Comparison of ENCODE assay signal across 14 mouse cellular contexts in genomic region chr16:32510399-32511337, GRCm38 (mm10). TPM values are rescaled to one million over a fixed set of nuclear protein-coding genes. Genes with fewer than 3 reads are reported as not detected.
DNase-seq lines count a peak whose midpoint lies in the region; ATAC-seq and TF ChIP-seq lines count a peak whose summit lies in the region.
"Had no signal": no experiment of that assay in that cellular context is flagged by ENCODE, and none has a peak within 500 bp of the region (broad histone marks: within the 10 kb centered on the region; RNA-seq: fewer than 3 reads in every experiment).

No protein-coding gene starts in this region.

- ATAC-seq in heart, embryonic 15.5 days (replicated peaks; ENCODE audit: insufficient number of reproducible peaks, insufficient read depth, low FRiP score, low read depth) = no peak
- no peak for ATAC-seq in midbrain, embryonic 13.5 days
- ATAC-seq in midbrain, embryonic 14.5 days (ENCODE audit: low FRiP score, low TSS enrichment) = no peak
- no peak for ATAC-seq in liver, postnatal 0 days
- ATAC-seq: forebrain, embryonic 14.5 days had no signal

- no peak overlapping the region for H3K4me2 ChIP-seq in heart, embryonic 15.5 days
- no peak overlapping the region for H3K4me2 ChIP-seq in midbrain, embryonic 13.5 days (replicated peaks)
- H3K4me2 ChIP-seq in midbrain, embryonic 14.5 days (ENCODE audit: low read length) = no peak overlapping the region
- peak overlapping the region; percentile 66 for H3K4me2 ChIP-seq in liver, postnatal 0 days (ENCODE audit: low read depth, low read length)

- 67% methylated on average over 18 of the region's 18 CpGs for WGBS in heart, embryonic 15.5 days
- 69% methylated on average over 18 of the region's 18 CpGs for WGBS in midbrain, embryonic 13.5 days
- WGBS in midbrain, embryonic 14.5 days = 73% methylated on average over 18 of the region's 18 CpGs
- WGBS in liver, postnatal 0 days (ENCODE audit: insufficient replicate concordance) = 57% methylated on average over 18 of the region's 18 CpGs

- DNase-seq in heart, postnatal 14 days = no peak
- no peak for DNase-seq in midbrain, embryonic 14.5 days
- DNase-seq in c-Kit-positive CD71-positive TER-119-positive erythroid progenitor cells, embryonic 14.5 days (ENCODE audit: low spot score) = peak; percentile 72
- no peak for DNase-seq in liver, postnatal 0 days
- DNase-seq in thymus, postnatal 25 days = no peak
- DNase-seq in thymus, postnatal 14 days = no peak
- DNase-seq: adrenal gland, postnatal 25 days; kidney, postnatal 10 days had no signal

- peak overlapping the region; percentile 83 for H3K27ac ChIP-seq in heart, embryonic 15.5 days
- peak overlapping the region; percentile 14; the same call in 1 of the 2 replicates for H3K27ac ChIP-seq in midbrain, embryonic 13.5 days
- H3K27ac ChIP-seq in midbrain, embryonic 14.5 days (replicated peaks; ENCODE audit: low read depth, low read length) = no peak overlapping the region
- peak overlapping the region; percentile 98 for H3K27ac ChIP-seq in liver, postnatal 0 days (ENCODE audit: low read depth)

- H3K4me3 ChIP-seq in heart, embryonic 15.5 days = no peak overlapping the region
- no peak overlapping the region for H3K4me3 ChIP-seq in midbrain, embryonic 13.5 days (replicated peaks)
- no peak overlapping the region for H3K4me3 ChIP-seq in midbrain, embryonic 14.5 days (replicated peaks; ENCODE audit: low read depth, low read length)
- H3K4me3 ChIP-seq in liver, postnatal 0 days (ENCODE audit: low read depth, low read length) = no peak overlapping the region

- intact Hi-C loops in heart, postnatal 14 days (cut with DNase I) = no loop called here

- no peak overlapping the region for H3K9ac ChIP-seq in heart, embryonic 15.5 days
- no peak overlapping the region for H3K9ac ChIP-seq in midbrain, embryonic 13.5 days (replicated peaks)
- H3K9ac ChIP-seq in midbrain, embryonic 14.5 days (replicated peaks; ENCODE audit: low read length) = no peak overlapping the region
- H3K9ac ChIP-seq in liver, postnatal 0 days (replicated peaks) = peak overlapping the region; percentile 62

- no peaks in the 10 kb centered on the region for H3K9me3 ChIP-seq in heart, embryonic 15.5 days (replicated peaks)
- no peaks in the 10 kb centered on the region for H3K9me3 ChIP-seq in midbrain, embryonic 13.5 days
- no peaks in the 10 kb centered on the region for H3K9me3 ChIP-seq in midbrain, embryonic 14.5 days (ENCODE audit: control insufficient read depth, low read length)
- no peaks in the 10 kb centered on the region for H3K9me3 ChIP-seq in liver, postnatal 0 days (ENCODE audit: low read length)

- no peak for TF ChIP-seq CTCF in liver, postnatal 0 days (IDR thresholded peaks at IDR 0.05; ENCODE audit: low read depth)

- peaks cover 42% of the 10 kb centered on the region for H3K4me1 ChIP-seq in heart, embryonic 15.5 days (replicated peaks)
- H3K4me1 ChIP-seq in midbrain, embryonic 13.5 days (replicated peaks) = peaks cover 24% of the 10 kb centered on the region
- peaks cover 6% of the 10 kb centered on the region for H3K4me1 ChIP-seq in midbrain, embryonic 14.5 days (ENCODE audit: control insufficient read depth, insufficient read depth, low read length)
- H3K4me1 ChIP-seq in liver, postnatal 0 days (ENCODE audit: insufficient read depth) = peaks cover 41% of the 10 kb centered on the region

- no peak for TF ChIP-seq EP300 in liver, postnatal 0 days (IDR thresholded peaks at IDR 0.05; ENCODE audit: low read depth)

- H3K36me3 ChIP-seq in heart, embryonic 15.5 days = no peaks in the 10 kb centered on the region
- H3K36me3 ChIP-seq in midbrain, embryonic 13.5 days = no peaks in the 10 kb centered on the region
- H3K36me3 ChIP-seq in midbrain, embryonic 14.5 days (ENCODE audit: control insufficient read depth, insufficient read depth, low read length) = no peaks in the 10 kb centered on the region
- no peaks in the 10 kb centered on the region for H3K36me3 ChIP-seq in liver, postnatal 0 days (replicated peaks; ENCODE audit: insufficient read depth, low read length)

- peaks cover 2% of the 10 kb centered on the region; the same call in 1 of the 2 replicates for H3K27me3 ChIP-seq in heart, embryonic 15.5 days
- H3K27me3 ChIP-seq in midbrain, embryonic 13.5 days = peaks cover under 1% of the 10 kb centered on the region; the same call in 1 of the 2 replicates
- no peaks in the 10 kb centered on the region for H3K27me3 ChIP-seq in midbrain, embryonic 14.5 days (ENCODE audit: control insufficient read depth, insufficient read depth, low read length)
- H3K27me3 ChIP-seq in liver, postnatal 0 days (ENCODE audit: insufficient read depth, low read length) = no peaks in the 10 kb centered on the region

RNA-seq across cellular contexts. Expression of gene Zdhhc19, which starts 14.6 kb away (rescaled TPM):
- polyA plus RNA-seq in heart, embryonic 15.5 days (2015; fragmentation: Nextera tagmentation; extraction: Ambion mirVana) = not detected in 2 replicates
- not detected for total RNA-seq in heart, postnatal 14 days (2021)
- polyA plus RNA-seq in midbrain, embryonic 13.5 days (2015; fragmentation: Nextera tagmentation; extraction: Ambion mirVana) = not detected in 2 replicates
- not detected in 2 replicates for polyA plus RNA-seq in midbrain, embryonic 14.5 days (2014; fragmentation: Nextera tagmentation; extraction: Ambion mirVana)
- polyA plus RNA-seq in liver, postnatal 0 days (2015; fragmentation: Nextera tagmentation; extraction: Ambion mirVana) = not detected in 2 replicates
- total RNA-seq: adrenal gland, postnatal 25 days; left cerebral cortex, postnatal 36 days had no signal
- polyA plus RNA-seq: cortical plate, adult 2 months; forebrain, embryonic 14.5 days; thymus, postnatal 0 days had no signal

RNA-seq across cellular contexts. Expression of gene Slc51a, which starts 23.0 kb away (rescaled TPM):
- 0.49 and 0.77 TPM in 2 replicates for polyA plus RNA-seq in heart, embryonic 15.5 days (2015; fragmentation: Nextera tagmentation; extraction: Ambion mirVana)
- 1 to 10 TPM; 2.3 TPM for total RNA-seq in heart, postnatal 14 days (2021)
- polyA plus RNA-seq in midbrain, embryonic 13.5 days (2015; fragmentation: Nextera tagmentation; extraction: Ambion mirVana) = 0.27 and 0.39 TPM in 2 replicates
- 0.16 TPM in 1 of 2 replicates, not detected in the other for polyA plus RNA-seq in midbrain, embryonic 14.5 days (2014; fragmentation: Nextera tagmentation; extraction: Ambion mirVana)
- polyA plus RNA-seq in liver, postnatal 0 days (2015; fragmentation: Nextera tagmentation; extraction: Ambion mirVana) = 0.81 and 1.0 TPM in 2 replicates
- total RNA-seq: adrenal gland, postnatal 25 days; left cerebral cortex, postnatal 36 days had no signal
